Mouse (Mus musculus) liver, embryonic 14.5 days (tissue): ENCODE data around the gene Ntm. TPM values are rescaled to one million over a fixed set of nuclear protein-coding genes. Genes with fewer than 3 reads are reported as not detected.

Experiments used
- ATAC-seq: fragments of 200-750 bp; cut with Nextera tagmentation; 2 replicates; pipeline ENCODE4 v1.8.0; 2017; ENCODE audit warnings: moderate number of reproducible peaks, mild to moderate bottlenecking, moderate library complexity; ENCODE audit not compliant: insufficient read depth
- DNase-seq, 3 experiments: peaks; one replicate each; pipeline ENCODE4 v3.0.0-alpha.2; 2012 to 2013; ENCODE audit warnings: low read depth in 3 of 3, low spot score in 3 of 3
- H3K27ac ChIP-seq: fragments of 300-500 bp; sonication (generic); 2 replicates; pipeline ENCODE4 v1.5.1; 2014; ENCODE audit warnings: moderate library complexity, mild to moderate bottlenecking, control low read depth, inconsistent platforms
- H3K27me3 ChIP-seq: fragments of 300-500 bp; sonication (generic); 2 replicates; pipeline ENCODE4 v1.6.1; 2014; ENCODE audit warnings: mild to moderate bottlenecking, low read length, moderate library complexity; ENCODE audit not compliant: control insufficient read depth, insufficient read depth
- H3K36me3 ChIP-seq: fragments of 300-500 bp; sonication (generic); replicated peaks from 2 replicates; pipeline ENCODE4 v1.6.1; 2014; ENCODE audit warnings: low read depth; ENCODE audit not compliant: control insufficient read depth, insufficient read depth
- H3K4me1 ChIP-seq, 2 experiments: fragments of 200-500 bp in 1 of 2; fragments of 300-500 bp in 1 of 2; sonication (generic) in 1 of 2; replicated peaks; 2 replicates each; pipeline ENCODE4 v1.6.1; 2012 to 2014; ENCODE audit warnings: antibody characterized with exemption in 1 of 2, inconsistent platforms in 1 of 2, low read length in 1 of 2; ENCODE audit not compliant: control insufficient read depth in 2 of 2, insufficient read depth in 2 of 2
- H3K4me2 ChIP-seq: fragments of 300-500 bp; sonication (generic); 2 replicates; pipeline ENCODE4 v1.6.1; 2014; ENCODE audit warnings: low read depth, mild to moderate bottlenecking, control low read depth, moderate library complexity
- H3K4me3 ChIP-seq, 2 experiments: fragments of 200-500 bp in 1 of 2; fragments of 300-500 bp in 1 of 2; sonication (generic) in 1 of 2; 2 replicates each; pipeline ENCODE4 v1.5.1; 2012 to 2014; ENCODE audit warnings: low read depth in 2 of 2, low read length in 2 of 2, mild to moderate bottlenecking in 2 of 2, control low read depth in 1 of 2, inconsistent platforms in 1 of 2, moderate library complexity in 1 of 2; ENCODE audit not compliant: insufficient read depth in 1 of 2
- H3K9ac ChIP-seq: fragments of 300-500 bp; sonication (generic); replicated peaks from 2 replicates; pipeline ENCODE4 v1.6.1; 2014; ENCODE audit warnings: mild to moderate bottlenecking, control low read depth, moderate library complexity
- H3K9me3 ChIP-seq: fragments of 300-500 bp; sonication (generic); 2 replicates; pipeline ENCODE4 v1.6.1; 2016; ENCODE audit warnings: low read length, mixed read lengths; ENCODE audit not compliant: control insufficient read depth
- CTCF ChIP-seq: IDR thresholded peaks from 2 replicates; pipeline ENCODE4 v1.5.1; 2016; ENCODE audit warnings: antibody characterized with exemption, low read depth, control low read depth
- EP300 ChIP-seq: IDR thresholded peaks from 2 replicates; pipeline ENCODE4 v1.6.1; 2016; ENCODE audit warnings: antibody characterized with exemption, low read depth
- WGBS: fragments of 180-500 bp; shearing (Covaris S2); extraction: QIAGEN DNeasy Blood & Tissue Kit; methylation state at CpG from one replicate; pipeline ENCODE4 v1.1.7; 2014; ENCODE audit not compliant: insufficient replicate concordance; 5-methylcytosine and 5-hydroxymethylcytosine counted together
- polyA plus RNA-seq, 2 experiments: library from polyadenylated mRNA; depleted of rRNA in 1 of 2; stranded (reverse) in 1 of 2; unstranded in 1 of 2; fragments of >200 nt; fragmentation: Nextera tagmentation in 1 of 2; extraction: Ambion mirVana in 1 of 2; gene quantifications; 2 replicates each; pipeline versions ENCODE4 v1.2.1 to v1.2.3; 2012 to 2014

Gene Ntm
- polyA plus RNA-seq, 2 experiments, result 0.21 to 0.30 TPM

- TF ChIP-seq EP300, result no peak
- TF ChIP-seq CTCF, result no peak
- no peak overlapping the region for H3K4me2 ChIP-seq
- H3K27me3 ChIP-seq, result no peaks in the 10 kb centered on the region
- no peak overlapping the region for H3K9ac ChIP-seq
- ATAC-seq (no peak), DNase-seq (no peak)
- no peaks in the 10 kb centered on the region for H3K9me3 ChIP-seq
- no peaks in the 10 kb centered on the region for H3K36me3 ChIP-seq
- no peak overlapping the region for H3K27ac ChIP-seq
- no peak overlapping the region for H3K4me3 ChIP-seq
- WGBS, result 50% methylated on average over 5 of the region's 5 CpGs
- no peaks in the 10 kb centered on the region for H3K4me1 ChIP-seq
These were observed 75.0 kb downstream of the Ntm start for GRCm38 (mm10) chr9:29887924-29888323.

GRCm38 (mm10) chr9:29884062-29884461, 78.9 kb downstream of the Ntm start:
- WGBS, result 60% methylated on average over 3 of the region's 3 CpGs
- ATAC-seq (no peak), DNase-seq (no peak)
- Histone ChIP-seq H3K9ac (no peak overlapping the region), H3K36me3 (no peaks in the 10 kb centered on the region), H3K4me1 (no peaks in the 10 kb centered on the region), H3K27me3 (no peaks in the 10 kb centered on the region), H3K9me3 (no peaks in the 10 kb centered on the region), H3K27ac (no peak overlapping the region), H3K4me3 (no peak overlapping the region), H3K4me2 (no peak overlapping the region)
- TF ChIP-seq CTCF, result no peak
- no peak for TF ChIP-seq EP300

GRCm38 (mm10) chr9:29881614-29882013, 81.3 kb downstream of the Ntm start:
- H3K27me3 ChIP-seq, result no peaks in the 10 kb centered on the region
- DNase-seq, result no peak
- H3K9ac ChIP-seq, result no peak overlapping the region
- no peaks in the 10 kb centered on the region for H3K4me1 ChIP-seq
- no peak overlapping the region for H3K27ac ChIP-seq
- H3K36me3 ChIP-seq, result no peaks in the 10 kb centered on the region
- WGBS, result 62% methylated on average over 5 of the region's 5 CpGs
- no peaks in the 10 kb centered on the region for H3K9me3 ChIP-seq
- TF ChIP-seq EP300 (no peak), CTCF (no peak)
- ATAC-seq, result no peak
- no peak overlapping the region for H3K4me3 ChIP-seq
- H3K4me2 ChIP-seq, result no peak overlapping the region

- DNase-seq (no peak), ATAC-seq (no peak)
- H3K4me1 ChIP-seq, result no peaks in the 10 kb centered on the region
- no peaks in the 10 kb centered on the region for H3K9me3 ChIP-seq
- no peaks in the 10 kb centered on the region for H3K27me3 ChIP-seq
- TF ChIP-seq EP300, result no peak
- no peak for TF ChIP-seq CTCF
- H3K9ac ChIP-seq, result no peak overlapping the region
- H3K4me2 ChIP-seq, result no peak overlapping the region
- no peak overlapping the region for H3K4me3 ChIP-seq
- 47% methylated on average over 3 of the region's 3 CpGs for WGBS
- H3K36me3 ChIP-seq, result no peaks in the 10 kb centered on the region
- no peak overlapping the region for H3K27ac ChIP-seq
These were observed 85.4 kb downstream of the Ntm start for GRCm38 (mm10) chr9:29877583-29877982.

GRCm38 (mm10) chr9:29867746-29868145, 95.2 kb downstream of the Ntm start:
- WGBS, result 65% methylated on average over 5 of the region's 5 CpGs
- TF ChIP-seq EP300 (no peak), CTCF (no peak)
- H3K4me1 ChIP-seq, result no peaks in the 10 kb centered on the region
- no peak for DNase-seq
- H3K27ac ChIP-seq, result no peak overlapping the region
- H3K36me3 ChIP-seq, result no peaks in the 10 kb centered on the region
- no peak for ATAC-seq
- H3K27me3 ChIP-seq, result no peaks in the 10 kb centered on the region
- H3K4me3 ChIP-seq, result no peak overlapping the region
- no peaks in the 10 kb centered on the region for H3K9me3 ChIP-seq
- no peak overlapping the region for H3K4me2 ChIP-seq
- H3K9ac ChIP-seq, result no peak overlapping the region

GRCm38 (mm10) chr9:29866824-29867223, 96.1 kb downstream of the Ntm start:
- ATAC-seq, result no peak
- no peak for TF ChIP-seq EP300
- TF ChIP-seq CTCF, result no peak

More at GRCm38 (mm10) chr9:29866824-29867223, 96.1 kb downstream of the Ntm start:
- DNase-seq, result no peak
- Histone ChIP-seq H3K36me3 (no peaks in the 10 kb centered on the region), H3K9ac (no peak overlapping the region), H3K4me3 (no peak overlapping the region), H3K27ac (no peak overlapping the region), H3K27me3 (no peaks in the 10 kb centered on the region), H3K4me1 (no peaks in the 10 kb centered on the region), H3K9me3 (no peaks in the 10 kb centered on the region), H3K4me2 (no peak overlapping the region)
- WGBS, result 50% methylated on average over 3 of the region's 3 CpGs
